Mouse (Mus musculus) spleen, adult 2 months (tissue): Measurements from ENCODE around the gene Gcm1. TPM values are rescaled to one million over a fixed set of nuclear protein-coding genes. Genes with fewer than 3 reads are reported as not detected.

Experiments
- DNase-seq, 2 experiments: peaks; one replicate each; pipeline versions ENCODE4 v3.0.0 to v3.0.0-alpha.2; 2012 to 2021; ENCODE audit warnings: low spot score in 2 of 2, low read depth in 1 of 2
- H3K27ac ChIP-seq: fragments of 200-500 bp; 2 replicates; pipeline ENCODE4 v1.5.1; 2012; ENCODE audit warnings: low read length, inconsistent platforms; ENCODE audit not compliant: insufficient read depth
- H3K27me3 ChIP-seq: fragments of 200-500 bp; 2 replicates; pipeline ENCODE4 v1.6.1; 2012; ENCODE audit warnings: mild to moderate bottlenecking, moderate library complexity, low read length, inconsistent platforms; ENCODE audit not compliant: control insufficient read depth, insufficient read depth
- H3K36me3 ChIP-seq: fragments of 200-500 bp; 2 replicates; pipeline ENCODE4 v1.6.1; 2012; ENCODE audit warnings: mild to moderate bottlenecking, low read length, inconsistent platforms; ENCODE audit not compliant: control insufficient read depth, insufficient read depth
- H3K4me1 ChIP-seq: fragments of 200-500 bp; 2 replicates; pipeline ENCODE4 v1.6.1; 2011; ENCODE audit warnings: inconsistent platforms; ENCODE audit not compliant: control insufficient read depth, insufficient read depth, insufficient read length
- H3K4me3 ChIP-seq: fragments of 200-500 bp; 2 replicates; pipeline ENCODE4 v1.5.1; 2011; ENCODE audit warnings: mild to moderate bottlenecking, inconsistent platforms; ENCODE audit not compliant: insufficient read depth, insufficient read length; ENCODE audit errors: extremely low read depth
- CTCF ChIP-seq: fragments of 200-500 bp; IDR thresholded peaks from 2 replicates; pipeline ENCODE4 v1.5.1; 2011; ENCODE audit warnings: mild to moderate bottlenecking, inconsistent platforms; ENCODE audit not compliant: insufficient read depth, insufficient read length, insufficient replicate concordance; ENCODE audit errors: extremely low read depth
- POLR2A ChIP-seq: fragments of 200-500 bp; IDR thresholded peaks from 2 replicates; pipeline ENCODE4 v1.6.1; 2011; ENCODE audit warnings: low read depth, low read length, inconsistent platforms
- WGBS: fragments of 180-500 bp; shearing (Covaris S2); methylation state at CpG from one replicate; pipeline ENCODE4 v1.1.7; 2018; 5-methylcytosine and 5-hydroxymethylcytosine counted together
- polyA plus RNA-seq: library from polyadenylated mRNA; depleted of rRNA; stranded (reverse); fragments of >200 nt; gene quantifications from 2 replicates; pipeline ENCODE4 v1.2.3, GENCODE M21; 2012; rRNA removed

The Gcm1 gene
- polyA plus RNA-seq, 1 experiment = not detected

DNA sequence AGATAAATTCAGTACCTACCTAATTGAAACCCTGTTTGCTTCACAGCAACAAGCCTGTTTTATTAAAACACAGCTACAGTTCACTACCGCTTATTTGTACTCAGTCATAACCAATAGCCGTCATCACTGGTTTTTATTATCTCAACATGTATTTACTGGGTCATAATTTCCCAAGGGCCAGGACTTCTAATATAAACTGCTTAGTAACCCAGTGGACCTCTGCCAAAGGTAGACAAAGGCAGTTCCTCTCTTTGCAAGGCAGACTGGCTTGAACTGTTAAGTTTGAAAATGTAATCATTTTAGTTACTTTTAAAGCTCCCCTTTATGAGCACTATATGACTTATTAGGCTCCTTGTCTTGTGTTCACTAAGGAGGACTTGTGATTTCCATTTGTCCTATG is 59.7 kb downstream of the Gcm1 start:
- H3K36me3 ChIP-seq = no peaks in the 10 kb centered on the region
- no peaks in the 10 kb centered on the region for H3K27me3 ChIP-seq
- H3K27ac ChIP-seq = no peak overlapping the region
- TF ChIP-seq POLR2A (no peak), CTCF (no peak)
- H3K4me1 ChIP-seq = no peaks in the 10 kb centered on the region; the same call in 1 of the 2 replicates
- WGBS = 92% methylated on average over 2 of the region's 2 CpGs
- no peak overlapping the region for H3K4me3 ChIP-seq
- DNase-seq = no peak

DNA sequence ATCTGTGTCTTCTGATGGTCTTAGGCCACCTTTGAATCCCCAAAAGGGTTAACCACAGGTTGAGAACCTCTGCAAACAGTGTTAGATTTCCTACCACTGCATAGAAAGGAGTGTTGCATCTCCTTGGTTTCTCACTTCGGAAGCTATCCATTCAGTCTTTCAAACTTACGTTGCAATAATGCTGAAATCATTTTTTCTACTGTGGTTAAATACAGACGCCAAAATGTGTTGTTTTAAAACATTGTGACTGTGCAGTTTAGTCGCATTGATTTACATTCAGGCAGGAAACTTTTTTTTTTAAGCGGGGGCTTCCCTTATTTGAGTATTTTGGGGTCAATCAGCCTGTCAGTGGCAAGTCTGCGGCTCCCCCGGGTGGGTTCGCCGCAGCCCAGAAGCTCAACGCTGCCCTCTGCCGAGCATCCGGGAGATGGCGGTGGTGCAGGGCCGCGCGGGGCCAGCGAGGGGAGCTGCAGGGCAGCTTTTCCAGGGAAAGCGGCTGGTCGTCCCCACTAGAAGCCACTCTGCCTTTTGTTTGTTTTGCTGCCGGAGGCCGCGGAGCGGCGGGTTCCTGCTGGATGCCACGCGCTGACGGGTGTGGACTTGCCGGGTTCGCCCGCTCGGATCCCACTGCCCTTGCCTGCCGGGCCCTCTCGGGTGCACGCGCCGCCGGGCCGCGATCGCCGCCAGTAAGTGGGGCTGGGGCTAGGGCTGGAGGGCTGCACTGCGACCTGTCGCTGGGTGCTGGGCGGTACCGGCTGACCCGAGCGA is 61.2 kb downstream of the Gcm1 start:
- Histone ChIP-seq H3K27ac (peak overlapping the region; percentile 35; the same call in 1 of the 2 replicates), H3K27me3 (no peaks in the 10 kb centered on the region), H3K4me1 (no peaks in the 10 kb centered on the region), H3K36me3 (no peaks in the 10 kb centered on the region), H3K4me3 (peak overlapping the region; percentile 79)
- DNase-seq = peak; percentile 63 to 88
- TF ChIP-seq CTCF (peak; percentile 95), POLR2A (no peak)
- 1% methylated on average over 47 of the region's 47 CpGs for whole genome bisulfite sequencing

DNA sequence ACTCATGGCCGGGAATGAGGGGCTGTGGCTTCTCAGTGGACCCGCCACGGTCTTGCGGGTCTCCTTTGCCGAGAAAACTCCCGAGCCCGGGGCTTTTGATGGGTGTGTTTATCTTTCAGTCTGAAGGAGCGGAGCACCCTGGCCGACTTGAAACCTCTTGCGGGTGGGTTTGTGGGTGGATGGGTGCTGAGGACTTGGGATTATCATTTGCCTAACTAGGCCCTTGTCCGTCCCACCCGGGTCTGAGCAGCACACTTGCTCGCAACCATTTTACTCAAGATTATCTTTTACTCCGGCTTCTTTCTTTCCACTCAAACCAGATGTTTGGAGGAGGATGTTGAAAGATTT is 61.8 kb downstream of the Gcm1 start:
- peak overlapping the region; percentile 35; the same call in 1 of the 2 replicates for H3K27ac ChIP-seq
- 3% methylated on average over 14 of the region's 14 CpGs for WGBS

More for the DNA sequence above, 61.8 kb downstream of the Gcm1 start:
- no peaks in the 10 kb centered on the region for H3K4me1 ChIP-seq
- peak overlapping the region; percentile 79 for H3K4me3 ChIP-seq
- H3K27me3 ChIP-seq = no peaks in the 10 kb centered on the region
- no peaks in the 10 kb centered on the region for H3K36me3 ChIP-seq
- DNase-seq = no peak
- TF ChIP-seq POLR2A (no peak), CTCF (no peak)

Other genes with a start within 250 kb of the Gcm1 start
- 29.8 and 32.4 TPM in 2 replicates for gene Elovl5, start 134.6 kb upstream of the Gcm1 start, polyA plus RNA-seq
- 61.7 and 79.8 TPM in 2 replicates for gene Fbxo9, start 57.1 kb downstream of the Gcm1 start, polyA plus RNA-seq
- 3.0 and 4.0 TPM in 2 replicates for gene Ick, start 57.3 kb downstream of the Gcm1 start, polyA plus RNA-seq
- gene Gsta4, start 130.8 kb downstream of the Gcm1 start, polyA plus RNA-seq = 1.4 and 2.8 TPM in 2 replicates
- 0.18 TPM in 1 of 2 replicates, not detected in the other for gene Gsta1, start 178.7 kb downstream of the Gcm1 start, polyA plus RNA-seq
- gene Gm3776, start 205.2 kb downstream of the Gcm1 start, polyA plus RNA-seq = not detected in 2 replicates
- gene Gm10639, start 238.0 kb downstream of the Gcm1 start, polyA plus RNA-seq = not detected in 2 replicates